Mouse (Mus musculus) spleen, adult 2 months (tissue): ENCODE data around the gene Kmt5b.

Source experiments
- CTCF ChIP-seq: fragments of 200-500 bp; IDR thresholded peaks from 2 replicates; pipeline ENCODE4 v1.5.1; 2011; ENCODE audit warnings: mild to moderate bottlenecking, inconsistent platforms; ENCODE audit not compliant: insufficient read depth, insufficient read length, insufficient replicate concordance; ENCODE audit errors: extremely low read depth
- POLR2A ChIP-seq: fragments of 200-500 bp; IDR thresholded peaks from 2 replicates; pipeline ENCODE4 v1.6.1; 2011; ENCODE audit warnings: low read depth, low read length, inconsistent platforms

DNA sequence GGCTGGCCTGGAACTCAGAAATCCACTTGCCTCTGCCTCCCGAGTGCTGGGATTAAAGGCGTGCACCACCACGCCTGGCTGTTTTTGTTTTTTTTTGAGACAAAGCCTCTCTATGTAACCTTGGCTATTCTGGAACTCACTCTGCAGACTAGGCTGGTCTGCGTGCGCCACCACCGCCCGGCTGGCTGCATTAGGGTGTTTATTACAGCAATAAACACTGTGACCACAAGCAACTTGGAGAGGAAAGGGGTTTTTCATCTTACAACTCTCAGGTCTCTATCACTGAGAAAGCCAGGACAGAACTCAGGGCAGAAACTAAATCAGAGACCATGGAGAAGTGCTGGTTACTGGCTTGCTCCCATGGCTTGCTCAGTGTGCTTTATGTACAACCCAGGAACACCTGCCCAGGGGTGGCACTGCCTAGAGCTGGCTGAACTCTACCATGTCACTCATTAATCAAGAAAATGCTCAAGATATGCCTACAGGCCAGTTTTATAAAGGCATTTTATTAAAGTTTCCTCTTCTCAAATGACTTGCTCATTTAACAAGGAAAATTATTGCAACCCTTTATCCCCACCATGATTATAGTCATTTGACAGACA, 81.1 kb downstream of the Kmt5b start:
- no peak for TF ChIP-seq CTCF
- no peak for TF ChIP-seq POLR2A
